Mouse (Mus musculus) gonadal fat pad, adult 2 months (tissue): ENCODE measurements around the gene Gna11. TPM values are rescaled to one million over a fixed set of nuclear protein-coding genes. Genes with fewer than 3 reads are reported as not detected.

Experiments
- DNase-seq: peaks from one replicate; pipeline ENCODE4 v3.0.0-alpha.2; 2012; ENCODE audit warnings: low read depth
- polyA plus RNA-seq: library from polyadenylated mRNA; depleted of rRNA; stranded (reverse); fragments of >200 nt; gene quantifications from 2 replicates; pipeline ENCODE4 v1.2.3, GENCODE M21; 2012

The Gna11 gene
- polyA plus RNA-seq, 1 experiment, result 202 TPM

- DNase-seq, result no peak
Observed at GRCm38 (mm10) chr10:81505016-81505664, 39.9 kb downstream of the Gna11 start.

GRCm38 (mm10) chr10:81502658-81503057, 42.3 kb downstream of the Gna11 start:
- no peak for DNase-seq

- no peak for DNase-seq
Observed at GRCm38 (mm10) chr10:81501863-81502262, 43.1 kb downstream of the Gna11 start.

- DNase-seq, result no peak
Observed at GRCm38 (mm10) chr10:81500032-81500431, 45.0 kb downstream of the Gna11 start, which contains the start of gene S1pr4. Gene S1pr4, minus strand, starts transcription at chr10:81500132.

- no peak for DNase-seq
Observed at GRCm38 (mm10) chr10:81499250-81499901, 45.6 kb downstream of the Gna11 start.

GRCm38 (mm10) chr10:81498316-81499249, 46.4 kb downstream of the Gna11 start:
- no peak for DNase-seq

- DNase-seq, result no peak
Observed at GRCm38 (mm10) chr10:81497401-81498270, 47.4 kb downstream of the Gna11 start.

GRCm38 (mm10) chr10:81496969-81497368, 48.0 kb downstream of the Gna11 start:
- no peak for DNase-seq

GRCm38 (mm10) chr10:81496264-81496901, 48.6 kb downstream of the Gna11 start, which contains the start of gene Ncln:
Gene Ncln, minus strand, starts transcription at chr10:81496392.
- peak; percentile 92 for DNase-seq

GRCm38 (mm10) chr10:81495616-81496263, 49.2 kb downstream of the Gna11 start:
- DNase-seq, result no peak

- no peak for DNase-seq
Observed at GRCm38 (mm10) chr10:81495151-81495550, 49.8 kb downstream of the Gna11 start.

GRCm38 (mm10) chr10:81494260-81495041, 50.5 kb downstream of the Gna11 start:
- no peak for DNase-seq

- no peak for DNase-seq
Observed at GRCm38 (mm10) chr10:81493601-81494220, 51.3 kb downstream of the Gna11 start.

GRCm38 (mm10) chr10:81492606-81493240, 52.3 kb downstream of the Gna11 start:
- no peak for DNase-seq

- DNase-seq, result no peak
Observed at GRCm38 (mm10) chr10:81491018-81491417, 54.0 kb downstream of the Gna11 start.

GRCm38 (mm10) chr10:81489941-81490340, 55.0 kb downstream of the Gna11 start:
- DNase-seq, result no peak

- DNase-seq, result no peak
Observed at GRCm38 (mm10) chr10:81488081-81488480, 56.9 kb downstream of the Gna11 start.

- DNase-seq, result no peak
Observed at GRCm38 (mm10) chr10:81486496-81486895, 58.5 kb downstream of the Gna11 start.
